Mouse (Mus musculus): ENCODE results near the gene Olfr684.

DNA sequence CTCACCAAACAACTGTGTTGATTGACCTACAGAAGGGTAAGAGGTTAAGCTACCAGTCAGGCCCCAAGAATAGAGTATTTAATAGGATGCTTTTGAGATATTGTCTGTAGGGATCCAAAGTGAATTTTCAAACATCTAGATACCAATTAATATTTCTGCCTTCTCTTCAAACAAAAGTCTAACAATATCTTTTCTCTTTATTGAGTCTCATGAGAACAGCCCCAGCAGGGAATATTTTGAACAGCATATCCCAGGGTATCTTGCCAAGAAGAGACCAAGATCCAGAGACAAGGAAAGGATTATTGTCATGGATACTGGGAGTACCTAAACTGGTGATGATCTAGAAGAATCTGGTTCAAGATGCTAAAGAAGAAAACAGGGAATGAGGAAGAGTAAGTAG lies 43.9 kb upstream of the Olfr684 start, which contains the start of gene Olfr686:
- TF ChIP-seq EP300 (IDR thresholded peaks at IDR 0.05; ENCODE audit: low read depth) = no peak
- no peak for TF ChIP-seq CTCF (IDR thresholded peaks at IDR 0.05; ENCODE audit: low read depth)
